Mouse (Mus musculus) liver, embryonic 14.5 days (tissue): ENCODE data around the gene Mbnl2.

Experiments
- CTCF ChIP-seq: IDR thresholded peaks from 2 replicates; pipeline ENCODE4 v1.5.1; 2016; ENCODE audit warnings: antibody characterized with exemption, low read depth, control low read depth
- EP300 ChIP-seq: IDR thresholded peaks from 2 replicates; pipeline ENCODE4 v1.6.1; 2016; ENCODE audit warnings: antibody characterized with exemption, low read depth

DNA sequence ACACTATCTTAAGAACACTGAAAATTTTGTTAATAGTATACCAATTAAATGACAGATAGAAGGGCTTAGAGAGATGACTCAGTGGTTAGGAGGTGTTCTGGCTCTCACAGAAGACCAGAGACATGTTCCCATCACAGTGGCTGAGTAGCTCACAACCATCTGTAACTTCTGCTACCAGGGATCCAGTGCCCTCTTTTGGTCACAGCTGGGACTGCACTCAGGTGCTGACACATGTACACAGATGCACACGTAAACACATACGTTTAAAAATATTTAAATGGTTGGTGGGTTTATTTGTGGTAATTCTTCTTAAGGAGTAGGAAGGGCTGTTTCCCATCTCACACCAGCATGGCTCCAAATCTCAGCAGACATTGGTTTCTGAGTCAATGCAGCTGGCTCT lies 19.3 kb upstream of the Mbnl2 start:
- peak; percentile 39 for TF ChIP-seq CTCF
- no peak for TF ChIP-seq EP300
